Mouse (Mus musculus) erythroblast, embryonic 14.5 days (primary cell): ENCODE results near the gene Tyk2.

Experiments used
- GATA1 ChIP-seq: IDR thresholded peaks from 2 replicates; pipeline ENCODE4 v1.6.1; 2012; ENCODE audit warnings: low read length, inconsistent platforms, mixed read lengths
- TAL1 ChIP-seq: IDR thresholded peaks from 3 replicates; pipeline ENCODE4 v1.6.1; 2012; ENCODE audit warnings: low read length, inconsistent platforms, mixed read lengths

DNA sequence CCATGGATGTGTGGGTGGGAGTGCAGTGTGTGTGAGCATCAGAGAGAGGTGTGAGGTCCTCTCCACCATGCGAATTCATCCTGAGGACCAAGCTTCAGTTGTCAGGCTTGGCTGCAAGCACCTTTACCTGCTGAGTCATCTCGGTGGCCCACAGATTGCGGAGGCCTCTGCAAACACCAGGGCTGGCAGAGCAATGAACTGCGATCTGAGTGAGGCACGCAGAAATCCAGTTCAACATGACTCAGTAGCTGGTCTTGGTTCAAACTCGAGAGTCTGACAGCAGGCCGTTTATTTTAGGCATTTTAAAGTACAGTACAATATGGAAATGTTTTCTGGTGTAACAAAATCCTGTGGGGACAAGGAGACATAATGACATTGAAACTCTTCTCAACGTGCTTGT lies 33.2 kb downstream of the Tyk2 start:
- TF ChIP-seq GATA1 (no peak), TAL1 (no peak)
